Comparison of ENCODE assay signal across 9 mouse cellular contexts in genomic region chr9:58248746-58249413, GRCm38 (mm10). TPM values are rescaled to one million over a fixed set of nuclear protein-coding genes. Genes with fewer than 3 reads are reported as not detected.
DNase-seq lines count a peak whose midpoint lies in the region; ATAC-seq and TF ChIP-seq lines count a peak whose summit lies in the region.
"Had no signal": no experiment of that assay in that cellular context is flagged by ENCODE, and none has a peak within 500 bp of the region (broad histone marks: within the 10 kb centered on the region; RNA-seq: fewer than 3 reads in every experiment).

No protein-coding gene starts in this region.

- peaks cover 3% of the 10 kb centered on the region; the same call in 1 of the 2 replicates for H3K36me3 ChIP-seq in lung, embryonic 15.5 days
- H3K36me3 ChIP-seq in embryonic facial prominence, embryonic 12.5 days = no peaks in the 10 kb centered on the region
- no peaks in the 10 kb centered on the region for H3K36me3 ChIP-seq in intestine, postnatal 0 days (ENCODE audit: control insufficient read depth, insufficient read depth)
- no peaks in the 10 kb centered on the region for H3K36me3 ChIP-seq in neural tube, embryonic 15.5 days

- H3K4me2 ChIP-seq in lung, embryonic 15.5 days = peak overlapping the region; percentile 70
- peak overlapping the region; percentile 78 for H3K4me2 ChIP-seq in embryonic facial prominence, embryonic 12.5 days (replicated peaks)
- peak overlapping the region; percentile 84 for H3K4me2 ChIP-seq in intestine, postnatal 0 days (replicated peaks; ENCODE audit: low read depth)
- peak overlapping the region; percentile 58 for H3K4me2 ChIP-seq in neural tube, embryonic 15.5 days

- TF ChIP-seq CTCF in intestine, postnatal 0 days (IDR thresholded peaks at IDR 0.05; ENCODE audit: low read depth) = no peak

- no peaks in the 10 kb centered on the region for H3K9me3 ChIP-seq in lung, embryonic 15.5 days
- H3K9me3 ChIP-seq in embryonic facial prominence, embryonic 12.5 days = no peaks in the 10 kb centered on the region
- no peaks in the 10 kb centered on the region for H3K9me3 ChIP-seq in intestine, postnatal 0 days (ENCODE audit: control insufficient read depth)
- no peaks in the 10 kb centered on the region for H3K9me3 ChIP-seq in neural tube, embryonic 15.5 days (replicated peaks)

- peak overlapping the region; percentile 72 for H3K9ac ChIP-seq in lung, embryonic 15.5 days
- H3K9ac ChIP-seq in embryonic facial prominence, embryonic 12.5 days = peak overlapping the region; percentile 66
- H3K9ac ChIP-seq in intestine, postnatal 0 days (ENCODE audit: low read depth, low read length) = peak overlapping the region; percentile 59
- no peak overlapping the region for H3K9ac ChIP-seq in neural tube, embryonic 15.5 days (replicated peaks)

- 26% methylated on average over 7 of the region's 7 CpGs for WGBS in lung, embryonic 15.5 days
- 38% methylated on average over 7 of the region's 7 CpGs for WGBS in embryonic facial prominence, embryonic 12.5 days
- WGBS in intestine, postnatal 0 days = 26% methylated on average over 7 of the region's 7 CpGs
- WGBS in neural tube, embryonic 15.5 days = 46% methylated on average over 7 of the region's 7 CpGs

- peaks cover 50% of the 10 kb centered on the region for H3K4me1 ChIP-seq in lung, embryonic 15.5 days
- peaks cover 18% of the 10 kb centered on the region for H3K4me1 ChIP-seq in embryonic facial prominence, embryonic 12.5 days
- H3K4me1 ChIP-seq in intestine, postnatal 0 days (replicated peaks; ENCODE audit: control insufficient read depth, insufficient read depth, low read length) = 0 out of 2 replicates have a peak, but pooled peaks cover 3% of the 10 kb centered on the region
- H3K4me1 ChIP-seq in neural tube, embryonic 15.5 days = peaks cover 29% of the 10 kb centered on the region

- peak overlapping the region; percentile 60 for H3K4me3 ChIP-seq in lung, embryonic 15.5 days
- H3K4me3 ChIP-seq in embryonic facial prominence, embryonic 12.5 days = peak overlapping the region; percentile 57
- H3K4me3 ChIP-seq in intestine, postnatal 0 days (ENCODE audit: low read depth, low read length) = peak overlapping the region; percentile 57
- peak overlapping the region; percentile 38 for H3K4me3 ChIP-seq in neural tube, embryonic 15.5 days (replicated peaks)

- H3K27ac ChIP-seq in lung, embryonic 15.5 days = peak overlapping the region; percentile 96
- H3K27ac ChIP-seq in embryonic facial prominence, embryonic 12.5 days = peak overlapping the region; percentile 91
- peak overlapping the region; percentile 87 for H3K27ac ChIP-seq in intestine, postnatal 0 days (ENCODE audit: low read depth, low read length)
- no peak overlapping the region for H3K27ac ChIP-seq in neural tube, embryonic 15.5 days (replicated peaks)

- ATAC-seq in lung, embryonic 15.5 days (ENCODE audit: borderline replicate concordance, extremely low read depth, low FRiP score, low TSS enrichment) = no peak
- no peak for ATAC-seq in embryonic facial prominence, embryonic 12.5 days (ENCODE audit: insufficient number of reproducible peaks, insufficient read depth, low FRiP score, low TSS enrichment)
- ATAC-seq in intestine, postnatal 0 days = no peak
- ATAC-seq in neural tube, embryonic 15.5 days (ENCODE audit: low FRiP score) = no peak
- ATAC-seq in megakaryocyte-erythroid progenitor cell, adult 5-6 weeks (replicated peaks; ENCODE audit: low FRiP score, low TSS enrichment, poor library complexity, severe bottlenecking) = no peak

- H3K27me3 ChIP-seq in lung, embryonic 15.5 days = no peaks in the 10 kb centered on the region
- no peaks in the 10 kb centered on the region for H3K27me3 ChIP-seq in embryonic facial prominence, embryonic 12.5 days
- H3K27me3 ChIP-seq in intestine, postnatal 0 days (replicated peaks; ENCODE audit: control insufficient read depth, insufficient read depth, low read length) = no peaks in the 10 kb centered on the region
- H3K27me3 ChIP-seq in neural tube, embryonic 15.5 days (replicated peaks) = no peaks in the 10 kb centered on the region

- no peak for DNase-seq in lung, postnatal 10 days
- no peak for DNase-seq in adrenal gland, postnatal 10 days
- no peak for DNase-seq in natural killer cell, adult 2 months (ENCODE audit: low spot score in 2 of 2)

RNA-seq across cellular contexts. Expression of gene Pml, which starts 0.7 kb away (rescaled TPM):
- 19.6 and 20.2 TPM in 2 replicates for polyA plus RNA-seq in lung, embryonic 15.5 days (2015; fragmentation: Nextera tagmentation; extraction: Ambion mirVana)
- 14.0 and 16.0 TPM in 2 replicates for polyA plus RNA-seq in embryonic facial prominence, embryonic 12.5 days (2016; fragmentation: Nextera tagmentation; extraction: Ambion mirVana)
- 5.3 and 7.1 TPM in 2 replicates for polyA plus RNA-seq in intestine, postnatal 0 days (2015; fragmentation: Nextera tagmentation; extraction: Ambion mirVana)
- polyA plus RNA-seq in neural tube, embryonic 15.5 days (2015; fragmentation: Nextera tagmentation; extraction: Ambion mirVana) = 3.9 and 8.6 TPM in 2 replicates
- 10 to 100 TPM; 21.8 to 25.6 TPM for total RNA-seq in adrenal gland, postnatal 10 days (2021)
- total RNA-seq in megakaryocyte-erythroid progenitor cell, adult 5-6 weeks (2014; fragmentation: Nextera tagmentation) = 126 and 134 TPM in 2 replicates
- 34.2 and 38.1 TPM in 2 replicates for total RNA-seq in megakaryocyte-erythroid progenitor cell, adult 5-6 weeks (2017)

RNA-seq across cellular contexts. Expression of gene Stoml1, which starts 4.1 kb away (rescaled TPM):
- 30.1 and 30.3 TPM in 2 replicates for polyA plus RNA-seq in lung, embryonic 15.5 days (2015; fragmentation: Nextera tagmentation; extraction: Ambion mirVana)
- polyA plus RNA-seq in embryonic facial prominence, embryonic 12.5 days (2016; fragmentation: Nextera tagmentation; extraction: Ambion mirVana) = 40.9 and 44.2 TPM in 2 replicates
- 15.0 and 15.9 TPM in 2 replicates for polyA plus RNA-seq in intestine, postnatal 0 days (2015; fragmentation: Nextera tagmentation; extraction: Ambion mirVana)
- 121 and 136 TPM in 2 replicates for polyA plus RNA-seq in neural tube, embryonic 15.5 days (2015; fragmentation: Nextera tagmentation; extraction: Ambion mirVana)
- 10 to 100 TPM; 14.6 to 22.4 TPM for total RNA-seq in adrenal gland, postnatal 10 days (2021)
- total RNA-seq in megakaryocyte-erythroid progenitor cell, adult 5-6 weeks (2014; fragmentation: Nextera tagmentation) = 4.7 and 17.9 TPM in 2 replicates
- 3.5 and 5.3 TPM in 2 replicates for total RNA-seq in megakaryocyte-erythroid progenitor cell, adult 5-6 weeks (2017)

RNA-seq across cellular contexts. Expression of gene Islr2, which starts 44.8 kb away (rescaled TPM):
- polyA plus RNA-seq in lung, embryonic 15.5 days (2015; fragmentation: Nextera tagmentation; extraction: Ambion mirVana) = 0.06 and 0.15 TPM in 2 replicates
- 5.3 and 7.3 TPM in 2 replicates for polyA plus RNA-seq in embryonic facial prominence, embryonic 12.5 days (2016; fragmentation: Nextera tagmentation; extraction: Ambion mirVana)
- polyA plus RNA-seq in intestine, postnatal 0 days (2015; fragmentation: Nextera tagmentation; extraction: Ambion mirVana) = 0.27 and 0.35 TPM in 2 replicates
- polyA plus RNA-seq in neural tube, embryonic 15.5 days (2015; fragmentation: Nextera tagmentation; extraction: Ambion mirVana) = 8.5 and 11.5 TPM in 2 replicates
- total RNA-seq in adrenal gland, postnatal 10 days (2021) = 10 to 100 TPM in 1 of 2 experiments, 1 to 10 TPM in 1; 5.0 to 11.0 TPM
- total RNA-seq in megakaryocyte-erythroid progenitor cell, adult 5-6 weeks (2014; fragmentation: Nextera tagmentation) = 0.07 TPM in 1 of 2 replicates, not detected in the other
- total RNA-seq in megakaryocyte-erythroid progenitor cell, adult 5-6 weeks (2017) = not detected in 2 replicates

RNA-seq across cellular contexts. Expression of gene Islr, which starts 44.8 kb away (rescaled TPM):
- polyA plus RNA-seq in lung, embryonic 15.5 days (2015; fragmentation: Nextera tagmentation; extraction: Ambion mirVana) = 89.5 and 89.6 TPM in 2 replicates
- polyA plus RNA-seq in embryonic facial prominence, embryonic 12.5 days (2016; fragmentation: Nextera tagmentation; extraction: Ambion mirVana) = 88.0 and 95.6 TPM in 2 replicates
- polyA plus RNA-seq in intestine, postnatal 0 days (2015; fragmentation: Nextera tagmentation; extraction: Ambion mirVana) = 26.9 and 29.6 TPM in 2 replicates
- polyA plus RNA-seq in neural tube, embryonic 15.5 days (2015; fragmentation: Nextera tagmentation; extraction: Ambion mirVana) = 52.3 and 54.2 TPM in 2 replicates
- total RNA-seq in adrenal gland, postnatal 10 days (2021) = 10 to 100 TPM; 46.5 to 47.1 TPM
- total RNA-seq in megakaryocyte-erythroid progenitor cell, adult 5-6 weeks (2014; fragmentation: Nextera tagmentation) = not detected in 2 replicates
- 0.27 TPM in 1 of 2 replicates, not detected in the other for total RNA-seq in megakaryocyte-erythroid progenitor cell, adult 5-6 weeks (2017)
- total RNA-seq: neutrophil, adult 5-6 weeks had no signal
